Mouse (Mus musculus): Measurements from ENCODE around the gene Mvb12a. TPM values are rescaled to one million over a fixed set of nuclear protein-coding genes. Genes with fewer than 3 reads are reported as not detected.

Mvb12a gene
- polyA plus RNA-seq (2015; fragmentation: Nextera tagmentation; extraction: Ambion mirVana) = 61.6 and 62.2 TPM in 2 replicates

GRCm38 (mm10) chr8:71542632-71543343 is at the start of gene Mvb12a:
Gene Mvb12a (plus strand): TSS chr8:71542922.
- H3K27ac ChIP-seq = peak within 1 kb of the TSS; percentile 72
- peak within 1 kb of the TSS; percentile 89 for H3K9ac ChIP-seq
- H3K4me1 ChIP-seq = peaks cover 11% of the 10 kb centered on the region
- peaks cover 13% of the 10 kb centered on the region for H3K36me3 ChIP-seq (replicated peaks)
- peak within 1 kb of the TSS; percentile 80 for H3K4me3 ChIP-seq
- H3K9me3 ChIP-seq = no peaks in the 10 kb centered on the region
- H3K4me2 ChIP-seq = peak within 1 kb of the TSS; percentile 73
- peak; percentile 97 for ATAC-seq (replicated peaks)
- peaks cover 3% of the 10 kb centered on the region for H3K27me3 ChIP-seq (replicated peaks)
- 0% methylated on average over 55 of the region's 55 CpGs for WGBS

GRCm38 (mm10) chr8:71495039-71495438 is 47.7 kb upstream of the Mvb12a start:
- no peak overlapping the region for H3K9ac ChIP-seq
- 26% methylated on average over 16 of the region's 16 CpGs for WGBS
- ATAC-seq (replicated peaks) = peak; percentile 38
- H3K4me2 ChIP-seq = no peak overlapping the region
- H3K9me3 ChIP-seq = no peaks in the 10 kb centered on the region
- H3K27me3 ChIP-seq (replicated peaks) = 0 out of 2 replicates have a peak, but pooled peaks cover 3% of the 10 kb centered on the region
- no peaks in the 10 kb centered on the region; the same call in 1 of the 2 replicates for H3K36me3 ChIP-seq (replicated peaks)
- no peak overlapping the region for H3K27ac ChIP-seq
- H3K4me1 ChIP-seq = peaks cover 2% of the 10 kb centered on the region
- H3K4me3 ChIP-seq = no peak overlapping the region

- H3K9me3 ChIP-seq = no peaks in the 10 kb centered on the region
- no peak overlapping the region for H3K27ac ChIP-seq
- ATAC-seq (replicated peaks) = no peak
- H3K27me3 ChIP-seq (replicated peaks) = 0 out of 2 replicates have a peak, but pooled peaks cover 3% of the 10 kb centered on the region
- WGBS = 92% methylated on average over 5 of the region's 5 CpGs
- no peak overlapping the region for H3K4me2 ChIP-seq
- H3K36me3 ChIP-seq (replicated peaks) = no peaks in the 10 kb centered on the region; the same call in 1 of the 2 replicates
- H3K4me1 ChIP-seq = no peaks in the 10 kb centered on the region
- no peak overlapping the region for H3K9ac ChIP-seq
- H3K4me3 ChIP-seq = no peak overlapping the region
These were observed 46.9 kb upstream of the Mvb12a start for GRCm38 (mm10) chr8:71495811-71496210.

GRCm38 (mm10) chr8:71496481-71496880 is 46.2 kb upstream of the Mvb12a start:
- WGBS = 54% methylated on average over 11 of the region's 11 CpGs
- ATAC-seq (replicated peaks) = no peak
- H3K27me3 ChIP-seq (replicated peaks) = 0 out of 2 replicates have a peak, but pooled peaks cover 3% of the 10 kb centered on the region
- H3K4me1 ChIP-seq = no peaks in the 10 kb centered on the region
- no peak overlapping the region for H3K4me3 ChIP-seq
- no peak overlapping the region for H3K4me2 ChIP-seq
- no peak overlapping the region for H3K9ac ChIP-seq
- H3K36me3 ChIP-seq (replicated peaks) = no peaks in the 10 kb centered on the region; the same call in 1 of the 2 replicates
- H3K27ac ChIP-seq = no peak overlapping the region
- H3K9me3 ChIP-seq = no peaks in the 10 kb centered on the region

GRCm38 (mm10) chr8:71497077-71497645 is 45.6 kb upstream of the Mvb12a start:
- Histone ChIP-seq H3K27ac (no peak overlapping the region), H3K4me3 (no peak overlapping the region), H3K4me1 (no peaks in the 10 kb centered on the region), H3K9ac (no peak overlapping the region), H3K4me2 (no peak overlapping the region), H3K27me3 (replicated peaks) (0 out of 2 replicates have a peak, but pooled peaks cover 3% of the 10 kb centered on the region), H3K9me3 (no peaks in the 10 kb centered on the region), H3K36me3 (replicated peaks) (no peaks in the 10 kb centered on the region; the same call in 1 of the 2 replicates)
- 86% methylated on average over 1 of the region's 1 CpGs for WGBS
- ATAC-seq (replicated peaks) = no peak

- Histone ChIP-seq H3K27me3 (replicated peaks) (0 out of 2 replicates have a peak, but pooled peaks cover 3% of the 10 kb centered on the region), H3K4me2 (no peak overlapping the region), H3K9ac (no peak overlapping the region), H3K4me3 (no peak overlapping the region), H3K36me3 (replicated peaks) (no peaks in the 10 kb centered on the region; the same call in 1 of the 2 replicates), H3K4me1 (no peaks in the 10 kb centered on the region), H3K27ac (no peak overlapping the region), H3K9me3 (no peaks in the 10 kb centered on the region)
- no peak for ATAC-seq (replicated peaks)
- 24% methylated on average over 15 of the region's 15 CpGs for WGBS
These were observed 44.7 kb upstream of the Mvb12a start for GRCm38 (mm10) chr8:71497881-71498501.

GRCm38 (mm10) chr8:71498816-71499690 is 43.7 kb upstream of the Mvb12a start:
- Histone ChIP-seq H3K4me2 (no peak overlapping the region), H3K4me3 (no peak overlapping the region), H3K4me1 (no peaks in the 10 kb centered on the region), H3K9me3 (no peaks in the 10 kb centered on the region), H3K9ac (no peak overlapping the region), H3K27ac (no peak overlapping the region), H3K27me3 (replicated peaks) (0 out of 2 replicates have a peak, but pooled peaks cover 3% of the 10 kb centered on the region), H3K36me3 (replicated peaks) (no peaks in the 10 kb centered on the region)
- ATAC-seq (replicated peaks) = no peak
- 45% methylated on average over 16 of the region's 16 CpGs for WGBS

GRCm38 (mm10) chr8:71504349-71504748 is 38.4 kb upstream of the Mvb12a start:
- ATAC-seq (replicated peaks) = no peak
- Histone ChIP-seq H3K27ac (no peak overlapping the region), H3K9me3 (no peaks in the 10 kb centered on the region), H3K9ac (no peak overlapping the region), H3K36me3 (replicated peaks) (no peaks in the 10 kb centered on the region), H3K4me1 (peaks cover 7% of the 10 kb centered on the region), H3K4me3 (no peak overlapping the region), H3K27me3 (replicated peaks) (peaks cover 44% of the 10 kb centered on the region), H3K4me2 (no peak overlapping the region)
- 91% methylated on average over 4 of the region's 4 CpGs for WGBS

- H3K9ac ChIP-seq = no peak overlapping the region
- peaks cover 52% of the 10 kb centered on the region for H3K27me3 ChIP-seq (replicated peaks)
- 92% methylated on average over 4 of the region's 4 CpGs for WGBS
- no peak overlapping the region for H3K4me2 ChIP-seq
- H3K4me1 ChIP-seq = peaks cover 7% of the 10 kb centered on the region
- no peak overlapping the region for H3K4me3 ChIP-seq
- H3K36me3 ChIP-seq (replicated peaks) = no peaks in the 10 kb centered on the region
- no peak for ATAC-seq (replicated peaks)
- H3K27ac ChIP-seq = no peak overlapping the region
- H3K9me3 ChIP-seq = no peaks in the 10 kb centered on the region
These were observed 37.4 kb upstream of the Mvb12a start for GRCm38 (mm10) chr8:71505326-71505725.

- no peak for ATAC-seq (replicated peaks)
- no peaks in the 10 kb centered on the region for H3K9me3 ChIP-seq
- no peak overlapping the region for H3K4me3 ChIP-seq
- no peaks in the 10 kb centered on the region for H3K36me3 ChIP-seq (replicated peaks)
- 77% methylated on average over 4 of the region's 4 CpGs for WGBS
- peaks cover 7% of the 10 kb centered on the region for H3K4me1 ChIP-seq
- H3K27me3 ChIP-seq (replicated peaks) = peaks cover 58% of the 10 kb centered on the region
- H3K4me2 ChIP-seq = no peak overlapping the region
- H3K27ac ChIP-seq = no peak overlapping the region
- no peak overlapping the region for H3K9ac ChIP-seq
These were observed 36.7 kb upstream of the Mvb12a start for GRCm38 (mm10) chr8:71505979-71506378.

- Histone ChIP-seq H3K4me2 (peak overlapping the region; percentile 77), H3K4me1 (peaks cover 7% of the 10 kb centered on the region), H3K36me3 (replicated peaks) (no peaks in the 10 kb centered on the region), H3K9me3 (no peaks in the 10 kb centered on the region), H3K4me3 (peak overlapping the region; percentile 43), H3K27me3 (replicated peaks) (peaks cover 63% of the 10 kb centered on the region), H3K27ac (no peak overlapping the region), H3K9ac (peak overlapping the region; percentile 50)
- under 1% methylated on average over 61 of the region's 61 CpGs for WGBS
- peak; percentile 86 for ATAC-seq (replicated peaks)
These were observed 35.1 kb upstream of the Mvb12a start for GRCm38 (mm10) chr8:71507589-71508104.

Data from midbrain, embryonic 15.5 days (tissue).